Mouse (Mus musculus) lung, embryonic 15.5 days (tissue): ENCODE results near the gene Csnk1e. TPM values are rescaled to one million over a fixed set of nuclear protein-coding genes. Genes with fewer than 3 reads are reported as not detected.
"Not testable (repeated sequence)": the region's sequence is repeated elsewhere in the genome, so short reads cannot be mapped to it uniquely, and the experiment has no call there.

Source experiments
- ATAC-seq: fragments of 200-750 bp; cut with Nextera tagmentation; 2 replicates; pipeline ENCODE4 v1.8.0; 2017; ENCODE audit warnings: moderate number of reproducible peaks, borderline replicate concordance; ENCODE audit not compliant: low FRiP score, low TSS enrichment; ENCODE audit errors: extremely low read depth
- H3K27ac ChIP-seq: fragments of 300-500 bp; sonication (generic); 2 replicates; pipeline ENCODE4 v1.5.1; 2015; ENCODE audit warnings: moderate library complexity, mild to moderate bottlenecking, inconsistent platforms
- H3K27me3 ChIP-seq: fragments of 300-500 bp; sonication (generic); 2 replicates; pipeline ENCODE4 v1.6.1; 2015; ENCODE audit warnings: inconsistent platforms
- H3K36me3 ChIP-seq: fragments of 300-500 bp; sonication (generic); 2 replicates; pipeline ENCODE4 v1.6.1; 2015; ENCODE audit warnings: inconsistent platforms
- H3K4me1 ChIP-seq: fragments of 300-500 bp; sonication (generic); 2 replicates; pipeline ENCODE4 v1.6.1; 2015; ENCODE audit warnings: inconsistent platforms
- H3K4me2 ChIP-seq: fragments of 300-500 bp; sonication (generic); 2 replicates; pipeline ENCODE4 v1.6.1; 2015; ENCODE audit warnings: inconsistent platforms, mild to moderate bottlenecking, moderate library complexity
- H3K4me3 ChIP-seq: fragments of 300-500 bp; sonication (generic); 2 replicates; pipeline ENCODE4 v1.5.1; 2015; ENCODE audit warnings: mild to moderate bottlenecking, inconsistent platforms
- H3K9ac ChIP-seq: fragments of 300-500 bp; sonication (generic); 2 replicates; pipeline ENCODE4 v1.6.1; 2015; ENCODE audit warnings: inconsistent platforms
- H3K9me3 ChIP-seq: fragments of 300-500 bp; sonication (generic); 2 replicates; pipeline ENCODE4 v1.6.1; 2016; ENCODE audit warnings: inconsistent platforms
- WGBS: fragments of 180-500 bp; shearing (Covaris S2); methylation state at CpG from one replicate; pipeline ENCODE4 v1.1.7; 2015; 5-methylcytosine and 5-hydroxymethylcytosine counted together
- polyA plus RNA-seq: library from polyadenylated mRNA; unstranded; fragments of >200 nt; fragmentation: Nextera tagmentation; extraction: Ambion mirVana; gene quantifications from 2 replicates; pipeline ENCODE4 v1.2.1, GENCODE M21; 2015

Csnk1e gene
- polyA plus RNA-seq, 1 experiment from 2014 or later, result 97.2 TPM

DNA sequence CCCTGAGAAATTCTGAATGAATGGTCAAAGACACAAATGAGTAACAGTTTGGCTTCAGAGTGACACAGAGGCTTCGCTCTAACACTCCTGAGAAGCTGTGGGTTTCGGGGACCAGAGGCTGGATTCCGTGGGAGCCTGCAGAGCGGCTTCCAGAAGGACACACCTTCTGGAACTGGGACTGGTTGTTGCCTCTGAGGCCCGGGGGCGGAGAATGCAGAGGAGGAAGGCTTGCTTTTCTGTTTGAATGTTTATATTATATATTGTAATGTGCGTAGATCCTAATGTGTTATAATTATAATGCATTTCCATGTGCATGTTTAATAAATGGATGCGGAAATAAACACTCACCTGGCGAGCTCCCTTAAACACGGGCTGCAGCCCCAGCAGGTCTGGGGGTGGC lies 15.7 kb upstream of the Csnk1e start:
- 49% methylated on average over 10 of the region's 10 CpGs for WGBS
- Histone ChIP-seq H3K27ac (no peak overlapping the region), H3K27me3 (no peaks in the 10 kb centered on the region), H3K4me3 (no peak overlapping the region), H3K4me1 (0 out of 2 replicates have a peak, but pooled peaks cover 3% of the 10 kb centered on the region), H3K9ac (no peak overlapping the region), H3K4me2 (peak overlapping the region; percentile 37; the same call in 1 of the 2 replicates), H3K36me3 (no peaks in the 10 kb centered on the region), H3K9me3 (no peaks in the 10 kb centered on the region)
- no peak for ATAC-seq

DNA sequence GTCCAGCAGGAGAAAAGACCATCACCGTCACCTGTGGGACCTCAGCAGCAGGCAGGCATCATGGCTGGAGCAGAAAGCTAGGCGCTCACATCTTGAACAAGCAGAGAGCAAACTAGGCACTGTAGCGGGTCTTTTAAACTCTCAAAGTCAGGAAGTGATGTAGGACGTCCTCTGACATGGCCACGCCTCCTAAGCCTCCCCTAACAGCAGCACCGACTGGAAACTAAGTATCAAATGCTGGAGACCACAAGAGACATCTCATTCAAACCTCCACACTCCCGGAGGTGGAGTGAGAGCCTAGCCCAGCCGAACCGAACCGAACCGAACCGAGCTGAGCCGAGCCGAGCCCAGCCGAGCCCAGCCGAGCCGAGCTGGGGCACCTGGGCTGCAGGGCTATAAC lies 15.2 kb upstream of the Csnk1e start:
- ATAC-seq, result no peak
- no peaks in the 10 kb centered on the region for H3K36me3 ChIP-seq
- WGBS, result 26% methylated on average over 17 of the region's 17 CpGs
- no peak overlapping the region for H3K27ac ChIP-seq
- peak overlapping the region; percentile 22; the same call in 1 of the 2 replicates for H3K4me3 ChIP-seq
- H3K4me1 ChIP-seq, result 0 out of 2 replicates have a peak, but pooled peaks cover 3% of the 10 kb centered on the region
- H3K9me3 ChIP-seq, result no peaks in the 10 kb centered on the region
- peak overlapping the region; percentile 37 for H3K4me2 ChIP-seq
- no peaks in the 10 kb centered on the region for H3K27me3 ChIP-seq
- no peak overlapping the region for H3K9ac ChIP-seq

DNA sequence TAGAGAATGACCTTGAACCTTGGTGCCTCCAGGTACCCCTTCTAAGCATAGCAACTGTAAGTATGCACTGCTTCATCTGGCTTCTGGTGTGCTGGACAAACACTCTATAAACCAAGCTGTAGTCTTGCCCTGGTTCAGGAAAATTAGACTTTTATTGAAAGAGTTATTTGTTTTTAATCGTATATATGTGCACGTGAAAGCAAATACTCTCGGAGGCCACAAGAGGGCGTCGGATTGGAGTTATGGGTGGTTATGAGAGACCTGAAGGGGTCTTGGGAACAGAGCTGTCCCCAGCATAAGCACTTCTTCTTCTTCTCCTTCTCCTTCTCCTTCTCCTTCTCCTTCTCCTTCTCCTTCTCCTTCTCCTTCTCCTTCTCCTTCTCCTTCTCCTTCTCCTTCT lies 14.2 kb upstream of the Csnk1e start:
- Histone ChIP-seq H3K27me3 (no peaks in the 10 kb centered on the region), H3K9ac (no peak overlapping the region), H3K27ac (no peak overlapping the region), H3K36me3 (no peaks in the 10 kb centered on the region), H3K9me3 (no peaks in the 10 kb centered on the region), H3K4me2 (no peak overlapping the region), H3K4me1 (0 out of 2 replicates have a peak, but pooled peaks cover 3% of the 10 kb centered on the region), H3K4me3 (no peak overlapping the region)
- WGBS, result 56% methylated on average over 5 of the region's 5 CpGs
- no peak for ATAC-seq

DNA sequence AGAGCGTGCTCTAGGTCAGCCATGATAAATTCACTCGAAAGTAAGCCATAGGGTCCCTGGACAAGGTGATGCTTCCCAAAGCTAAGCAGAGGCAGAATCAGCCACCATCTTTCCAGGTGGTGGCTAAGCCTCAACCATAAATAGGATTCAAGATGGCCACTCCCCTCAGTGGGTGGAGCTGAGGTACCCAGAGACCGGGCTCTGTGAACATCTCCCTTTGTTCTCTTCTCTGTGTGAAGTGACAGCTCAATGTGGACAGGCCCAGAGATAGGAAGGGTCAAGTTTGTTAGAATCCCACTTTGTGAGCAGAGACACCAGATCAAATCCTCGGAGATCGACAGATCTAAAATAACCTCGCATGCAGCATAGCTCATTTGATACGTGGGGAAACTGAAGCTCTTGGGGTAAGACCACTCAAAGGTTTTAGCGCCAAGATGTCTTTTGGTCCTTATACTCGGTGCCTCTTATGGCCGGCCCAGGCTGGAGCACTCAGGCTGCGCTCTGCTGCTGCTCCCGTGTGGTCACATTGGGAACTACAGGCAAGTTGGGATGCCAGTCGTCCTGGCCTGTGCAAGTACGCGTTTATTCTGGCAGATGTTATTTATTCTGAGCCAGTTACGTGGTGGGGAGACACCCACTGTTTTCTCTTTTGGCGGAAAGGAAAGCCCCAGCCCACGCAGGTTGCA lies 11.4 kb upstream of the Csnk1e start:
- H3K4me2 ChIP-seq, result no peak overlapping the region
- H3K9me3 ChIP-seq, result no peaks in the 10 kb centered on the region
- H3K4me1 ChIP-seq, result 0 out of 2 replicates have a peak, but pooled peaks cover 3% of the 10 kb centered on the region
- peaks cover 13% of the 10 kb centered on the region for H3K27me3 ChIP-seq
- no peak overlapping the region for H3K9ac ChIP-seq
- no peaks in the 10 kb centered on the region for H3K36me3 ChIP-seq
- 5% methylated on average over 18 of the region's 18 CpGs for WGBS
- no peak overlapping the region for H3K27ac ChIP-seq
- ATAC-seq, result peak; percentile 71
- no peak overlapping the region for H3K4me3 ChIP-seq

DNA sequence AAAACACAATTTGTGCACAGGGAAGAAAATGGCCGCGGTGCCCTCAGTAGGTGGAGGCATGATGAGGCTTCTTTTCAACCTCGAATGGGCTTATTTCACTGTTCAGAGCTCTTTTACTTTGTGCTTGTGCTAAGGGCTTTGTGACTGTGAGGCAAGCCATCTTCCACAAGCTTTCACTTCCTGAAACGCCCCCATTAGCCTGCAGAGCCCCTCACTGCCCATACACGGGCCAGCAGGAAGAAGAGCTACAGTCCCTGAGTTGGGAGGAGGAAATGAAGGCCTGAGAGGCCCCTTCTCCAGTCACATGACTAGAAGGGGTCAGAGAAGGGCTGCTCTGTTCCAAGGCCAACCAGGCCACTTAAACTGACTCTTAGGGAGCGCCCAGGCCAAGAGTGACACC lies 1.2 kb upstream of the Csnk1e start:
- peaks cover 22% of the 10 kb centered on the region for H3K4me1 ChIP-seq
- H3K4me3 ChIP-seq, result no peak overlapping the region
- peak overlapping the region; percentile 34 for H3K27ac ChIP-seq
- no peaks in the 10 kb centered on the region for H3K36me3 ChIP-seq
- H3K4me2 ChIP-seq, result no peak overlapping the region
- no peak overlapping the region for H3K9ac ChIP-seq
- ATAC-seq, result no peak
- WGBS, result 59% methylated on average over 6 of the region's 6 CpGs
- H3K27me3 ChIP-seq, result peaks cover 11% of the 10 kb centered on the region
- H3K9me3 ChIP-seq, result no peaks in the 10 kb centered on the region

DNA sequence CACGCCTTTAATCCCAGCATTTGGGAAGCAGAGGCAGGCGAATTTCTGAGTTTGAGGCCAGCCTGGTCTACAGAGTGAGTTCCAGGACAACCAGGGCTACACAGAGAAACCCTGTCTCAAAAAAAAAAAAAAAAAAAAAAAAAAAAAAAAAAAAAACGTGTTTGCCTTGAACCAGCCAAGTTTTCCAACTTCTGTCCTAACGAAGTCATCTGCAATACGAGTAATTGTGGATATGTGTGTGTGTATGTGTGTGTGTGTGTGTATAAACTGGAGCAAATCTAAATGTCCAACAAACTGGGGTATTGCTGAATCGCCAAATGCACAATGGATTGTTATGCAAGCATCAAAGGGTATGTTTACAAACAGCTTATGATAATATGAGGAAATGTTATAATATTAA lies 738 bp upstream of the Csnk1e start:
- H3K9me3 ChIP-seq, H3K27me3 ChIP-seq, H3K4me3 ChIP-seq, ATAC-seq, H3K36me3 ChIP-seq, H3K9ac ChIP-seq: not testable (repeated sequence)
- 0 out of 2 replicates have a peak overlapping the region, but pooled peaks have one; percentile 34 for H3K27ac ChIP-seq
- 38% methylated on average over 6 of the region's 6 CpGs for WGBS
- H3K4me1 ChIP-seq, result peaks cover 22% of the 10 kb centered on the region
- peak overlapping the region; percentile 73 for H3K4me2 ChIP-seq

DNA sequence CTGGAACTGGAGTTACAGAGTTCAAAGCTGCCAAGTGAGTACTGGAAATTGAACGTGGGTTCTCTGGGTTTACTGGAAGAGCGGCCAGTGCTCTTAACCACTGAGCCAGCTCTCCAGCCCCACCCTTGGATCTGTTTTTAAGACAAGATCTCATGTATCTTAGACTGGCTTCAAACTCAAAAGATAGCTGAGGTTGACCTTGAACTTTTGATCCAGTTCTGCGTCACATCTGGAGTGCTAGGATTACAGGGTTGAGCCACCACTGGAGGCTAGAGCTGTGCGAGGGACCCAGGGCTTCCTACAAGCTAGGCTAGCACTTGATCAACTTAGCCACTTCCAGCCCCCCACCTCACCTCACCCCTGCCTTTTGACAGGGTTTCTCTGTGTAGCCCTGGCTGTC lies 1.5 kb downstream of the Csnk1e start:
- no peaks in the 10 kb centered on the region for H3K9me3 ChIP-seq
- H3K9ac ChIP-seq, result no peak overlapping the region
- WGBS, result 85% methylated on average over 4 of the region's 4 CpGs
- H3K27ac ChIP-seq, result no peak overlapping the region
- H3K4me3 ChIP-seq, result no peak overlapping the region
- H3K4me2 ChIP-seq, result no peak overlapping the region
- H3K27me3 ChIP-seq, result no peaks in the 10 kb centered on the region
- H3K36me3 ChIP-seq, result no peaks in the 10 kb centered on the region
- H3K4me1 ChIP-seq, result peaks cover 22% of the 10 kb centered on the region
- ATAC-seq, result no peak

DNA sequence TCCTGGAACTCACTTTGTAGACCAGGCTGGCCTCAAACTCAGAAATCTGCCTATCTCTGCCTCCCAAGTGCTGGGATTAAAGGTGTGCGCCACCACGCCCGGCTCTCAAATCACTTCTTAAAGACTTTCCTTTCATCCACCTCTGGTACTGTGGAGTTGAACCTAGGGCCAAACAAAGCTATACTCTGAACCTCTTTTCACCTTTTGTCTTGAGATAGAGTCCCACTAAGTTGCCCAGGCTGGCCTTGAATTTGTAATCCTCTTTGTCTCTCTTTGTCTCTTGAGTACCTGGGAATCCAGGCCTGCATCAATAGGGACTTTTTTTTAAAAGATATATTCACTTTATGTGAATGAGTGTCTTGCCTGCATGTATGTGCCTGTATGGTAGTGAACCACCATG lies 7.3 kb downstream of the Csnk1e start:
- ATAC-seq, result no peak
- no peak overlapping the region for H3K4me2 ChIP-seq
- H3K4me3 ChIP-seq, result no peak overlapping the region
- no peak overlapping the region for H3K27ac ChIP-seq
- H3K4me1 ChIP-seq, result peaks cover 4% of the 10 kb centered on the region; the same call in 1 of the 2 replicates
- H3K9ac ChIP-seq, result no peak overlapping the region
- H3K36me3 ChIP-seq, result no peaks in the 10 kb centered on the region
- no peaks in the 10 kb centered on the region for H3K27me3 ChIP-seq
- H3K9me3 ChIP-seq, result no peaks in the 10 kb centered on the region
- WGBS, result 93% methylated on average over 3 of the region's 3 CpGs

DNA sequence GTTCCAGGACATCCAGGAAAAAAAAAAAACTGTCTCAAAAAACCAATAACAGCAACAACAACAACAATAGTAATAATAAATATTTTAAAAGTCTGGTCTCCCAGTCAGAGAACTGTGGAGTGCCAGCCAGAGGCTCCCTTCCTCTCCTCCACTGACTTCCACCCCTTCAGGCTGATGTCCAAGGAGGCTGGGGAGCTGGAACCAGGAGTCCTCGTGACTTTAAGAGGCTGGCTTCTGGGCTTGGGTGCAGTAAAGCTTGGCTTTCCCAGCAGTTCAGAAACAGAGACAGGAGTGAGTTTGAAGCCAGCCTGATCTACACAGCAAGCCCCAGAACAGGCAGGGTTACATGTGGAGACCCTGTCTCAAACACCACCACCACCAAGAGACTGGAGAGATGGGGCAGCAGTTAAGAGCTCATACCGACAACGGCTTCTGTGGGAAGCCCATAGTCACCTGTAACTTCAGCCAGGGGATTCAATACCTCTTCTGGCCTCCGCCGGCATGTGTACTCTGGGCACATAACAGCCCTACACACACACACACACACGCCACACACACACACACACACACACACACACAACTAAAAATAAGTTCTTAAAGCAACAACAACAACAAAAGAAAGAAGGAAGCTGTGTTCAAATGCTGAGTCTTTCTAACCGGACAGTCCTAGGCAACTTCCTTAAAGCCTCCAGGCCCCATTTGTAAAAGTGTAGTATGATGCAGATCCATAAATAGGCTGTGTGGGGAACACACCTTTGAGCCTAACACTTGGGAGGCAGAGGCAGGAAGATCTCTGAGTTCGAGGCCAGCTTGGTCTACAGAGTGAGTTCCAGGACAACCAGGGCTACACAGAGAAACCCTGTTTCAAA lies 9.3 kb downstream of the Csnk1e start:
- H3K27me3 ChIP-seq, result no peaks in the 10 kb centered on the region
- H3K36me3 ChIP-seq, result no peaks in the 10 kb centered on the region
- WGBS, result 77% methylated on average over 8 of the region's 8 CpGs
- H3K4me1 ChIP-seq, result peaks cover 13% of the 10 kb centered on the region
- no peaks in the 10 kb centered on the region for H3K9me3 ChIP-seq
- H3K4me2 ChIP-seq, result no peak overlapping the region
- no peak overlapping the region for H3K9ac ChIP-seq
- ATAC-seq, result no peak
- no peak overlapping the region for H3K27ac ChIP-seq
- no peak overlapping the region for H3K4me3 ChIP-seq

DNA sequence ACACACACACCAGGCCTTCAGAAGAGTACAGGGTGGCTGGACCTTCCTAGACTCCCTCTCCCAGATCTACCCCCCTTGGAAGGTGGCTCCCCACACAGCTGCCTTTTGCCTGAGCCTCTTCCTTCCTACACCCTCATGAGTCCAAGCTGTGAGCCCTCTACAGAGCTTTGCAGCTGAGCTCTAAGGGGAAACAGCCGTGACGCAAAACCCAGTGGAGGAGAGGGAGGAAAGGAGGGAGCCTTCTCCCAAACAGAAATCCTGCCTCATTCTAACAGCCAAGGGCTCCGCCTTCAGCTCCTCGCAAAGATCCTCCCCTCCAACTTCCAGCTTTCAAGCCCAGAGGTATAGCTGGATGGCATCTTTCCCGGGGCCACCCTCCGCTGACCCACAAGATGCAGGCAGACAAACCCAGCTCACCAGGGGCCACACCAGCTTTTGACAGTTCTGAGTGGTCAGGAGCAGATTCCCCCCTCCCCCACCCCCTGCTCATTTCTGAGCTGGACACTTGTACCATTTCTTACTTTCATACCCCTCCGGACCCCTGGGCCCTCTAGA lies 11.4 kb downstream of the Csnk1e start:
- no peaks in the 10 kb centered on the region for H3K9me3 ChIP-seq
- H3K9ac ChIP-seq, result no peak overlapping the region
- H3K27me3 ChIP-seq, result no peaks in the 10 kb centered on the region
- H3K36me3 ChIP-seq, result no peaks in the 10 kb centered on the region
- no peak for ATAC-seq
- peaks cover 32% of the 10 kb centered on the region for H3K4me1 ChIP-seq
- WGBS, result 52% methylated on average over 7 of the region's 7 CpGs
- no peak overlapping the region for H3K4me3 ChIP-seq
- no peak overlapping the region for H3K27ac ChIP-seq
- no peak overlapping the region for H3K4me2 ChIP-seq

DNA sequence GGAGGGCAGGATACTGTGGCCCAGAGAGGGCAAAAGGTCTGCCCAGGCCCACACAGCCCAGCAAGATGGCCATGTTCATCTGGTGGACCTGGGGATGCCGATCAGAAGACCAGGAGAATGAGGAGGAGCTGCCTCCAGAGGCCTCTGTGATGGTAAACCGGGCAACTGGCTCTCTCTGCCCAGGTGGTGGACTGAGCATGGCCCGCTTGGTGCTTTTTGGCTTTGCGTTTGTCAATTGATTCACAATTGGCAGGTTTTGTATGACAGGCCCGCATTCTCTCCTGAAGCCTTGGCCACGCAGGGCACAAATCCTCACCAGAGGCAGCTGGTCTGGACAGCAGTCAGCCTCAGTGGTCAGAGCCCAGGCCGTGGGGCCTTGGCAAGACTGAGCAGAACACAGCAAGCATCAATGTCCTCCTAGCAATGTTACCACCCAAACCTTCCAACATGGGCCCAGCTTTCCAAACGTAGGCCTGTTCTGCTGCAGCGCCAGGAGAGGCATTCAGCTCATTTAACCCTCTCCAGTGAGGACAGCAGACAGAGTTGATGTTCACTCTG lies 12.3 kb downstream of the Csnk1e start:
- Histone ChIP-seq H3K9ac (no peak overlapping the region), H3K27ac (no peak overlapping the region), H3K27me3 (no peaks in the 10 kb centered on the region), H3K4me3 (no peak overlapping the region), H3K4me1 (peaks cover 41% of the 10 kb centered on the region), H3K36me3 (no peaks in the 10 kb centered on the region), H3K4me2 (peak overlapping the region; percentile 75; the same call in 1 of the 2 replicates), H3K9me3 (no peaks in the 10 kb centered on the region)
- whole genome bisulfite sequencing, result 83% methylated on average over 9 of the region's 9 CpGs
- no peak for ATAC-seq
